Mouse (Mus musculus): ENCODE results near the gene Il2ra. TPM values are rescaled to one million over a fixed set of nuclear protein-coding genes. Genes with fewer than 3 reads are reported as not detected.
"Not testable (repeated sequence)": the region's sequence is repeated elsewhere in the genome, so short reads cannot be mapped to it uniquely, and the experiment has no call there.

Gene Il2ra
- 0.19 and 1.5 TPM in 2 replicates for total RNA-seq (2021)
- long read RNA-seq, experiment 1, partial matches to known transcripts: 0 of 1 reads
- long read RNA-seq, experiment 1, other reads (novel, unspliced or antisense): 1 of 1 reads
- long read RNA-seq, experiment 2, partial matches to known transcripts: 0 of 1 reads
- long read RNA-seq, experiment 2, other reads (novel, unspliced or antisense): 1 of 1 reads

GRCm38 (mm10) chr2:11642451-11642941 is at the start of gene Il2ra:
Gene Il2ra (plus strand): TSS chr2:11642807.
- no peak for DNase-seq

- peak; percentile 61 for DNase-seq
Observed at GRCm38 (mm10) chr2:11596690-11597089, 45.9 kb upstream of the Il2ra start.

GRCm38 (mm10) chr2:11597906-11598305 is 44.7 kb upstream of the Il2ra start:
- DNase-seq: no peak

- DNase-seq: no peak
Observed at GRCm38 (mm10) chr2:11601795-11602194, 40.8 kb upstream of the Il2ra start.

- peak; percentile 97 for DNase-seq
Observed at GRCm38 (mm10) chr2:11602506-11603489, 39.8 kb upstream of the Il2ra start.

GRCm38 (mm10) chr2:11604053-11604452 is 38.6 kb upstream of the Il2ra start, which contains the start of gene Rbm17:
Gene Rbm17 (minus strand): TSS chr2:11604153.
- DNase-seq: no peak

GRCm38 (mm10) chr2:11604911-11605310 is 37.7 kb upstream of the Il2ra start:
- no peak for DNase-seq

GRCm38 (mm10) chr2:11606718-11607117 is 35.9 kb upstream of the Il2ra start:
- not testable (repeated sequence) for DNase-seq

GRCm38 (mm10) chr2:11612939-11613338 is 29.7 kb upstream of the Il2ra start:
- DNase-seq: not testable (repeated sequence)

- no peak for DNase-seq
Observed at GRCm38 (mm10) chr2:11616846-11617245, 25.8 kb upstream of the Il2ra start.

- DNase-seq: no peak
Observed at GRCm38 (mm10) chr2:11619598-11619997, 23.0 kb upstream of the Il2ra start.

- DNase-seq: no peak
Observed at GRCm38 (mm10) chr2:11623173-11623572, 19.4 kb upstream of the Il2ra start.

GRCm38 (mm10) chr2:11623726-11624125 is 18.9 kb upstream of the Il2ra start:
- no peak for DNase-seq

GRCm38 (mm10) chr2:11625890-11626289 is 16.7 kb upstream of the Il2ra start, which contains the start of gene Gm17490:
Gene Gm17490 (minus strand): TSS chr2:11626264.
- DNase-seq: no peak

- no peak for DNase-seq
Observed at GRCm38 (mm10) chr2:11635035-11635434, 7.6 kb upstream of the Il2ra start.

- DNase-seq: no peak
Observed at GRCm38 (mm10) chr2:11635471-11636137, 7.0 kb upstream of the Il2ra start.

- DNase-seq: no peak
Observed at GRCm38 (mm10) chr2:11636138-11636480, 6.5 kb upstream of the Il2ra start.

- DNase-seq: no peak
Observed at GRCm38 (mm10) chr2:11637115-11637514, 5.5 kb upstream of the Il2ra start.

GRCm38 (mm10) chr2:11644057-11644456 is 1.4 kb downstream of the Il2ra start:
- no peak for DNase-seq

- no peak for DNase-seq
Observed at GRCm38 (mm10) chr2:11645297-11645696, 2.7 kb downstream of the Il2ra start.

- no peak for DNase-seq
Observed at GRCm38 (mm10) chr2:11651476-11651875, 8.9 kb downstream of the Il2ra start.

- no peak for DNase-seq
Observed at GRCm38 (mm10) chr2:11652196-11652595, 9.6 kb downstream of the Il2ra start.

- no peak for DNase-seq
Observed at GRCm38 (mm10) chr2:11652780-11653179, 10.2 kb downstream of the Il2ra start.

Measured in adrenal gland, postnatal 14 days (tissue).